Mouse (Mus musculus) limb, embryonic 12.5 days (tissue): Measurements from ENCODE around the gene Dguok. TPM values are rescaled to one million over a fixed set of nuclear protein-coding genes. Genes with fewer than 3 reads are reported as not detected.

Source experiments
- ATAC-seq: fragments of 200-750 bp; cut with Nextera tagmentation; 2 replicates; pipeline ENCODE4 v1.8.0; 2017; ENCODE audit warnings: low read depth, moderate TSS enrichment; ENCODE audit not compliant: insufficient number of reproducible peaks, insufficient read depth, low FRiP score, low TSS enrichment
- H3K27ac ChIP-seq: fragments of 300-500 bp; sonication (generic); 2 replicates; pipeline ENCODE4 v1.5.1; 2016; ENCODE audit warnings: mild to moderate bottlenecking, moderate library complexity
- H3K27me3 ChIP-seq: fragments of 300-500 bp; sonication (generic); 2 replicates; pipeline ENCODE4 v1.6.1; 2016; ENCODE audit warnings: mild to moderate bottlenecking, moderate library complexity
- H3K36me3 ChIP-seq: fragments of 300-500 bp; sonication (generic); 2 replicates; pipeline ENCODE4 v1.6.1; 2016; ENCODE audit warnings: mild to moderate bottlenecking, moderate library complexity
- H3K4me1 ChIP-seq: fragments of 300-500 bp; sonication (generic); replicated peaks from 2 replicates; pipeline ENCODE4 v1.6.1; 2016
- H3K4me2 ChIP-seq: fragments of 300-500 bp; sonication (generic); 2 replicates; pipeline ENCODE4 v1.6.1; 2016; ENCODE audit warnings: mild to moderate bottlenecking, moderate library complexity
- H3K4me3 ChIP-seq: fragments of 300-500 bp; sonication (generic); replicated peaks from 2 replicates; pipeline ENCODE4 v1.5.1; 2016; ENCODE audit warnings: mild to moderate bottlenecking
- H3K9ac ChIP-seq: fragments of 300-500 bp; sonication (generic); replicated peaks from 2 replicates; pipeline ENCODE4 v1.6.1; 2016; ENCODE audit warnings: mild to moderate bottlenecking, moderate library complexity
- H3K9me3 ChIP-seq: fragments of 300-500 bp; sonication (generic); 2 replicates; pipeline ENCODE4 v1.6.1; 2016; ENCODE audit warnings: mild to moderate bottlenecking, moderate library complexity
- WGBS: fragments of 180-500 bp; shearing (Covaris S2); methylation state at CpG from one replicate; pipeline ENCODE4 v1.1.7; 2016; 5-methylcytosine and 5-hydroxymethylcytosine counted together
- polyA plus RNA-seq: library from polyadenylated mRNA; unstranded; fragments of >200 nt; fragmentation: Nextera tagmentation; extraction: Ambion mirVana; gene quantifications from 2 replicates; pipeline ENCODE4 v1.2.1, GENCODE M21; 2016

Dguok gene
- polyA plus RNA-seq, 1 experiment from 2014 or later = 77.8 TPM

- peaks cover 70% of the 10 kb centered on the region for H3K4me1 ChIP-seq
- WGBS = 38% methylated on average over 3 of the region's 3 CpGs
- H3K27ac ChIP-seq = peak overlapping the region; percentile 95
- no peaks in the 10 kb centered on the region for H3K9me3 ChIP-seq
- peak overlapping the region; percentile 78 for H3K9ac ChIP-seq
- peaks cover 44% of the 10 kb centered on the region for H3K36me3 ChIP-seq
- peak overlapping the region; percentile 73 for H3K4me3 ChIP-seq
- H3K4me2 ChIP-seq = peak overlapping the region; percentile 90
- H3K27me3 ChIP-seq = no peaks in the 10 kb centered on the region
- ATAC-seq = no peak
Observed at GRCm38 (mm10) chr6:83440197-83440509, 66.6 kb downstream of the Dguok start.

- peaks cover 44% of the 10 kb centered on the region for H3K36me3 ChIP-seq
- no peak overlapping the region for H3K27ac ChIP-seq
- H3K4me3 ChIP-seq = peak overlapping the region; percentile 73
- peaks cover 70% of the 10 kb centered on the region for H3K4me1 ChIP-seq
- WGBS = 80% methylated on average over 5 of the region's 5 CpGs
- no peaks in the 10 kb centered on the region for H3K27me3 ChIP-seq
- peak overlapping the region; percentile 90 for H3K4me2 ChIP-seq
- H3K9me3 ChIP-seq = no peaks in the 10 kb centered on the region
- no peak overlapping the region; the same call in 1 of the 2 replicates for H3K9ac ChIP-seq
- no peak for ATAC-seq
Observed at GRCm38 (mm10) chr6:83439781-83440180, 67.0 kb downstream of the Dguok start.

GRCm38 (mm10) chr6:83439119-83439767 lies 67.5 kb downstream of the Dguok start:
- peak overlapping the region; percentile 13; the same call in 1 of the 2 replicates for H3K9ac ChIP-seq
- peaks cover 67% of the 10 kb centered on the region for H3K4me1 ChIP-seq
- H3K4me3 ChIP-seq = peak overlapping the region; percentile 73; the same call in 1 of the 2 replicates
- H3K36me3 ChIP-seq = peaks cover 45% of the 10 kb centered on the region
- no peaks in the 10 kb centered on the region for H3K9me3 ChIP-seq
- WGBS = 89% methylated on average over 13 of the region's 13 CpGs
- peak overlapping the region; percentile 90 for H3K4me2 ChIP-seq
- no peak for ATAC-seq
- no peaks in the 10 kb centered on the region for H3K27me3 ChIP-seq
- H3K27ac ChIP-seq = no peak overlapping the region

- H3K36me3 ChIP-seq = peaks cover 51% of the 10 kb centered on the region
- H3K4me3 ChIP-seq = no peak overlapping the region
- no peak overlapping the region for H3K9ac ChIP-seq
- H3K27me3 ChIP-seq = no peaks in the 10 kb centered on the region
- 97% methylated on average over 3 of the region's 3 CpGs for WGBS
- no peak for ATAC-seq
- no peaks in the 10 kb centered on the region for H3K9me3 ChIP-seq
- H3K27ac ChIP-seq = no peak overlapping the region
- peaks cover 63% of the 10 kb centered on the region for H3K4me1 ChIP-seq
- no peak overlapping the region for H3K4me2 ChIP-seq
Observed at GRCm38 (mm10) chr6:83438584-83438983, 68.2 kb downstream of the Dguok start.

GRCm38 (mm10) chr6:83437802-83438201 lies 69.0 kb downstream of the Dguok start:
- 51% methylated on average over 3 of the region's 3 CpGs for WGBS
- Histone ChIP-seq H3K9me3 (no peaks in the 10 kb centered on the region), H3K4me2 (no peak overlapping the region), H3K27me3 (no peaks in the 10 kb centered on the region), H3K27ac (no peak overlapping the region), H3K9ac (no peak overlapping the region), H3K4me1 (peaks cover 60% of the 10 kb centered on the region), H3K36me3 (peaks cover 59% of the 10 kb centered on the region), H3K4me3 (no peak overlapping the region)
- no peak for ATAC-seq

GRCm38 (mm10) chr6:83437225-83437624 lies 69.5 kb downstream of the Dguok start:
- H3K36me3 ChIP-seq = peaks cover 65% of the 10 kb centered on the region
- no peaks in the 10 kb centered on the region for H3K27me3 ChIP-seq
- H3K4me1 ChIP-seq = peaks cover 54% of the 10 kb centered on the region
- H3K9me3 ChIP-seq = no peaks in the 10 kb centered on the region
- no peak overlapping the region for H3K4me3 ChIP-seq
- no peak overlapping the region for H3K9ac ChIP-seq
- no peak overlapping the region for H3K4me2 ChIP-seq
- no peak overlapping the region for H3K27ac ChIP-seq
- WGBS = 88% methylated on average over 3 of the region's 3 CpGs
- no peak for ATAC-seq

GRCm38 (mm10) chr6:83436547-83436946 lies 70.2 kb downstream of the Dguok start:
- WGBS = 85% methylated on average over 4 of the region's 4 CpGs
- Histone ChIP-seq H3K27ac (no peak overlapping the region), H3K36me3 (peaks cover 67% of the 10 kb centered on the region), H3K9ac (no peak overlapping the region), H3K4me3 (no peak overlapping the region), H3K4me1 (peaks cover 48% of the 10 kb centered on the region), H3K9me3 (no peaks in the 10 kb centered on the region), H3K4me2 (no peak overlapping the region), H3K27me3 (no peaks in the 10 kb centered on the region)
- no peak for ATAC-seq

GRCm38 (mm10) chr6:83435174-83435573 lies 71.6 kb downstream of the Dguok start:
- H3K9ac ChIP-seq = no peak overlapping the region

GRCm38 (mm10) chr6:83433546-83433945 lies 73.2 kb downstream of the Dguok start:
- Histone ChIP-seq H3K27ac (0 out of 2 replicates have a peak overlapping the region, but pooled peaks have one; percentile 8), H3K4me1 (peaks cover 32% of the 10 kb centered on the region), H3K9ac (no peak overlapping the region), H3K4me2 (no peak overlapping the region), H3K36me3 (peaks cover 78% of the 10 kb centered on the region), H3K9me3 (no peaks in the 10 kb centered on the region), H3K27me3 (no peaks in the 10 kb centered on the region), H3K4me3 (no peak overlapping the region)
- 82% methylated on average over 4 of the region's 4 CpGs for WGBS
- ATAC-seq = no peak

More at GRCm38 (mm10) chr6:83435174-83435573, 71.6 kb downstream of the Dguok start:
- Histone ChIP-seq H3K4me3 (no peak overlapping the region), H3K36me3 (peaks cover 74% of the 10 kb centered on the region), H3K9me3 (no peaks in the 10 kb centered on the region), H3K27me3 (no peaks in the 10 kb centered on the region), H3K4me1 (peaks cover 46% of the 10 kb centered on the region), H3K4me2 (no peak overlapping the region), H3K27ac (no peak overlapping the region)
- no peak for ATAC-seq
- WGBS = 68% methylated on average over 5 of the region's 5 CpGs

- peaks cover 32% of the 10 kb centered on the region for H3K4me1 ChIP-seq
- no peak overlapping the region for H3K9ac ChIP-seq
- H3K27me3 ChIP-seq = no peaks in the 10 kb centered on the region
- H3K9me3 ChIP-seq = no peaks in the 10 kb centered on the region
- 0 out of 2 replicates have a peak, but pooled peaks have one; percentile 10 for ATAC-seq
- no peak overlapping the region for H3K27ac ChIP-seq
- H3K36me3 ChIP-seq = peaks cover 78% of the 10 kb centered on the region
- 77% methylated on average over 7 of the region's 7 CpGs for WGBS
- no peak overlapping the region for H3K4me2 ChIP-seq
- H3K4me3 ChIP-seq = no peak overlapping the region
Observed at GRCm38 (mm10) chr6:83432966-83433365, 73.8 kb downstream of the Dguok start.
